Mouse (Mus musculus) heart, adult 11 months (tissue): ENCODE measurements around the gene Mast3.

ENCODE experiments used
- DNase-seq: peaks from one replicate; pipeline ENCODE4 v3.0.0; 2022

Mast3 gene

DNA sequence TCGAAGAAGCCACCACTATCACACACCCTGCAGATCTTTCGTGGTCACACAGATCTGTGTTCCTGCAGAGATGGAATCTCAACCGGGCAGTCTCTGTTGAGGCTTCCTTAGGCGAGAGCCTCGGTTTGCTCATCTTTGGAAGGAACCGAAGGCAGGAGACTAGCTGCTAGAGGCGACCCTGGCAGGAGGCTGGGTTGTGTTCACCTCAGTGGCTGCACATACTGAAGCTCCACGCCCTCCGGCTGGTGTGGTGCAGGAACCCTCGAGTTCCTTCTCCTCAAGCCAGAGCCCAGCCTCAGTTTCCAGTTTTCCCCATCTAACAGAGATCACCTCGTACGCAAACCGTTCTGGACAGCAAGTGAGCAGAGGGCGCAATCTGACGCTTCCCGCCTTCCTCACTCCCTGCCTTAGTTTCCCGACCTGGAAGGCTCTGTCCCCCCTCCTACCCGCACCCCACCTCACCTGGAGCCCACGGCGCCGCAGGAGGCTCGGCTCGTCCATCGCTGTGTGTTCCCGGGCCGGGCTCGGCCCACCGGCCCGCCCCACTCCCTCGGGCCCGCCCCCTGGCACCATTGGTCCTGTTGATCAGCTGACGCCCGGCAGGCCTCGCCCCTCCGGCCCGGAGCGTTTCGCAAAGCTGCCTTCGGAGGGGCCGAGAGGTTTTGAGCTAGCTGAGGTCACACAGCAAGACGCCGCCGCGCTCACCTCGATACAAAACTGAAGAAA, at the start of gene Mast3:
Gene Mast3 (minus strand): TSS at position 574 of the 726 bp plus-strand sequence.
- DNase-seq = peak; percentile 99

GRCm38 (mm10) chr8:70853863-70854262, 49.0 kb upstream of the Mast3 start:
- peak; percentile 93 for DNase-seq

DNA sequence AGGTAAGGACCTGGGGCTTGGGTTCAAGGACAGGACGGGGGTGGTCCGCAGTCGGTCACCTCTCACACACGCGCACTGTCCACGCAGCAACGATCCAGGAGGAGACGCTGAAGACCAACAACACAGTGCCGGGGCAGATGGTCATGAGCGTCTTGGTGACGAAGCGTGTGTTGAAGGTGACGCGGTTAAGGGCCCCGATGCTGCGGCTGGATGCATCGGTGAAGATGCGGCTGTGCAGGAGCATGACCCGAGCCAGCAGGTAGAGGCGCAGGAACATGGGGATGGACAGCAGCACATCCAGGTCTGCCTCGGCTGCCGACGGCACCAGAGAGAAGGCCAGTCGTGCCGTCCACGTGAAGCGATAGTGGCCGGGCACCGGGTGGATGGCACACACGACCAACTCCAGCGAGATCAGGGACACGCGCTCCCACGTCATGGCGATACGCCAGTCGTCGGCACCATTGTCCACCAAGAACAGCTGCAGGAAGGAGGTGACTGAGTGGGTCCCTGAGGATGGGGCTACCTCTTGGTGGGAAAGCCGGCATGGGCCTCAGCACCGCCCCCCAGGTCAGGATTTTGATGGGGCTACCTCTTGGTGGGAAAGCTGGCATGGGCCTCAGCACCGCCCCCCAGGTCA, 47.9 kb upstream of the Mast3 start:
- peak; percentile 93 for DNase-seq

DNA sequence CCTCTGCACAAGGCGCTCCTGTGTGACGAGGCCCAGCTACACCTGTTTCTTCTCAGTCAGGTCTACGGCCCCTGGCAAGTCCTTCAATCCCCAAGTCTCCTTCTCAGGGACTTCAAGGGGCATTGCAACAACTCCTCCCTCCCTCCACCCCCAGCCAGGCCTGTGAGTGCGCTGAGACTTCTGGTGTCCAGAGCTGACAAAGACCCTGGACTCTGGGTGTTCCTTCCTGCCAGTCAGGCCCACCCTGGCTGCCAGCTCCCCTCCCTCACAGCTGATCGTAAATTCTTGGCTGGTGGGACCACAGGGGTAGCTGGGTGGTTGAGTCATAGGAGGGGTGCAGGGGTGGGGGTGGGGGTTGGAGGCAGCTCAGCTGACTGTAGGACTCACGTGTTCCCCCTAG, 47.0 kb upstream of the Mast3 start:
- peak; percentile 91 for DNase-seq

DNA sequence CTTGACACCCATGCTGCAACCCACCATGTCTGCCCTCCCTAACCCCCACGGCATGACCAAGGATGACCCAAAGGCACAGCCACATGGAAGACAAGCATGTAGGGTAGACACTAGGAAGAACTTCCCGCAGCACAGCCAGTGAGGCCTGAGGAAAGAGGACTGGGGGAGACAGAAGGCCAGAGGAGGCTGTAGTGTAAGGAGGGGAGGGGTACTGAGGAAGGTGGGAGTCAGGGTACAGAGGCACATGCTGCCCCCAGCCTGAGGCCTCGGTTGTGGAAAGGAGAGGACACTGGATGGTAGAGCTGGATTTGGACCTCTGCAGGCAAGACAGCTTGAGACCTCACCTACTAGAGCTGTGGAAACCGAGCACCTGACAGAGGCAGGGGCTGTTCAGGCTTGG, 46.1 kb upstream of the Mast3 start:
- peak; percentile 90 for DNase-seq

GRCm38 (mm10) chr8:70850132-70850845, 45.4 kb upstream of the Mast3 start:
- peak; percentile 91 for DNase-seq

- DNase-seq = peak; percentile 98
Observed at GRCm38 (mm10) chr8:70849333-70849990, 44.6 kb upstream of the Mast3 start.

DNA sequence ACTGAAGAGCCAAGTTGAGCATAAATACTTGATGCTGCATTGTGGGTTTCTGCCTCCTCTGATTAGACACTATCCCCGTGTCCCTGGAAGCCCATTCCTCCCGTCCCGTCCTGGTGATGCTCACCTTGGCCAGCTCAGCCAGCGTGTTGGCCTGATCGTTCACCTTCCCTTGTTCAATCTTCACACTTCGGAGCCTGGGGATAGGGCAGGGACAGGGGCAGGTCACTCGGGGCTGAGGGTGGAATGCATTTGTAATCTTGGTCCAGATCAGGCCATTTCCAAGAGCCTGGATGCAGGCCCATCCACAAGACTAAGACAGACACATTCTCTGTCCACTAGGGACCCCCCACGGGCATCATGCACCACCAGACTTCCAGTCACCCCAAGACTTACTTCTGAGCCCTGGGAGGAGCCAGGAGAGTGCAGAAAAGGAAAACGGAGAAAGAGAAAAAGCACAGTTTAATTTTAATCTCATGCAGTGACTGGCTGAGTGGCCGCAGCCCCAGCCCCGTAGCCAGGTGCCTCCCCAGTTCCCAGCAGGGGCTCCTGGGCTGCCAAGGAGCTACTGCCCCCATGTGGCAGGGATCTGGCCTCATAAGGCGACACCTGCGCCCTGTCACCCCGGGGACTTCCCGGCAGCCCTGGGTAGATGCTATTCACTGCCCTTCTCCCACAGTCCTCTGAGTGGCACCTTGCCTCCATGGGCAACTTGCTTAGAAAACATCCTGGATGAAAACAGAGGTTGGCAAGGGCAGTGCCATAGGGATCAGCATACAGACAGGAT, 41.7 kb upstream of the Mast3 start:
- peak; percentile 91 for DNase-seq

DNA sequence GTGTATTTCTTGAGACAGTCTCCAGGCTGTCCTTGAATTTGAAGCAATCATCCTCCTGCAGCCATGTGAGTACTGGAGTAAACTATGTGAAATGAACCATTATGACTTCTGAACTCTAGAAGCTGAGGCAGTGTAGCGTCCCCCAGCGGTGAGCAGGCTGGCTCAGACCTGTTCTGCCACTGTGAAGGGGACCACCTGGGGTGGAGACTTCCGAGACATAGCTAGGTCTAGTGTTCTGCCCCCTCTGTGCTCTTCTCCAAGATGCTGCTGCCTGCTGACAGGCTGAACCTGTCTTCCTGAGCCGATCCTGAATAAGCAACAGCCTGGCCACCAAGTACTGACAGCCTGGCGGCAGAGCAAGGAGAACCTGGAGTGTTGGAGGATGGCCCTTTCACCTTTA, 40.3 kb upstream of the Mast3 start:
- no peak for DNase-seq

DNA sequence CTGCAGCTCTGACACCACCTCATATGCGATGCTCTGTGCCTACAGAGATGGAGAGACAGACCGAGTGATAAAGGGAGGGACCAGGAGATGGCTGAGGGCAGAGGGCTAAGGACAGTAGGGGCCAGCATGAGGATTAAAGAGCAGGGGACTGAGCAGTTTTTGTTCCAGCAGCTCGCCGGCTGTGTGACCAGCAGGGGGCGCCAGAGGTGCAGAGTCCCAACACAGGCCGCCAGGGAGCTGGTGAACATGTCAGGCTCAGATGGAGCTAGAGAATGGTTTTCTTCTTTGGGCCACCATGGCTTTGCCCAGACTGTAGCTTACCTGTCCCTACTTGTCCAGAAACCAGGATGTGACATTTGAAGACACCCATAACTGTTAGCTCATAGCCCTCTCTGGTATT, 39.7 kb upstream of the Mast3 start:
- peak; percentile 97 for DNase-seq

GRCm38 (mm10) chr8:70843941-70844340, 39.1 kb upstream of the Mast3 start:
- peak; percentile 90 for DNase-seq

GRCm38 (mm10) chr8:70843214-70843773, 38.4 kb upstream of the Mast3 start:
- peak; percentile 90 for DNase-seq

DNA sequence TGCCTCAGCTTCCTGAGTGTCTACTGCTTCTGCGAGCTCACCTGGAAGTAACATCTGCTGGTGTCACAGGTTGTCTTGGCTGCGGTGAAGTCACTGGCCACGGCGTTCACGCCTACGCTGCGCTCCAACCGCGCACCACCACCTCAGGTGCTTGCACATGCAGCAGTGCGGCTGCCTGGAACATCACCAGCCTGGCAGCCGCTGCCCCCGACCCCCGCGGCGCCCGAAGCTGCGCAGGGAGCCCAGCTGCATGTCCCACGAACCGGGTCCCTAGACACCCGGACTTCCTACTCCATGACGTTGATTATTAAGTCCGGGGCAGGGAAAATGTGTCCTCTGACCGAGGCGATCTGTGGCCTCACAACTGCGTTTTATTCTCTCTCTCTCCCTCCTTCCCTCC, 37.6 kb upstream of the Mast3 start:
- peak; percentile 92 for DNase-seq

DNA sequence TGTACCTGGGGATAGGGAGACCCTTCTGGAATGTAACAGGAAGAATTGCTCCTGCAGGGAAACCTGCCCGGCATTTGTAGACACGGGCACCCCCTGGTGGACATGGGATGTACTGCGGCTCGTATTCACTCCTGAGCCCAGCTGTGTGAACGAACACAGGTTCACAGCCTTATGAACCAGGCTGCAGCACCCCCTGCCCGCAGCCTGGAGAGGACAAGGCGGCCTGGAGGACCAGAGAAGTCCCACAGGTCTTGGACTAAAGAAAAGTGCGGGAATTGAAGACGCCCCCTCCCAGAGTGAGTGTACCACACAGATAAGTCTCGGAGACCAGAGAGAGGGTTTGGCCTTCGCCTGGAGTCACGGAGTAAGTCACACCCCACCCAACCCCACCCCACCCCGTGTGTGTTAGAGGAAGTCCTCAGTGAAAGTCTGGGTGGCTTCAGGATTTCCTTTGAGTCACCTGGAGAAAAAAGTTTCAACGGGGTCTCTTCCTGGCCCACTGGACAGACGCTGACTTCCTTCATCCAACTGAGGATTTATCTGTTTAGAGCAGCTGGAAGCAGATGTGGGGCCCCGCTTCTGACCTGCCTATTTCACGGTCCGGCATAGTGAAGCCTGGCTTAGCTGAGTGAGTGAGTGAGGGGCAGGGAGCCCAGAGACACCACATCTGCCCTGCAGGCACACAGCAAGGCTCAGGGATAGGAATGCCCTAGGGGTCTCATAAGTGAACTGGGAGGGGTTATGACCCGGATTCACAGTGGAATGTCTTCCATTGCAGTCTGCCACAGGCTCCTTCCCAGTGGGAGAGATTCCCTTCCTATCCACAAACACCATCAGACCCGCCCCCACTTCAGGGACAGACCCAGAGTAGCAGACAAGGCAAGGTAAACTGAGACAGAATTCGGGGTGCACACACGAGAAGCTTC, 36.6 kb upstream of the Mast3 start:
- peak; percentile 98 for DNase-seq

DNA sequence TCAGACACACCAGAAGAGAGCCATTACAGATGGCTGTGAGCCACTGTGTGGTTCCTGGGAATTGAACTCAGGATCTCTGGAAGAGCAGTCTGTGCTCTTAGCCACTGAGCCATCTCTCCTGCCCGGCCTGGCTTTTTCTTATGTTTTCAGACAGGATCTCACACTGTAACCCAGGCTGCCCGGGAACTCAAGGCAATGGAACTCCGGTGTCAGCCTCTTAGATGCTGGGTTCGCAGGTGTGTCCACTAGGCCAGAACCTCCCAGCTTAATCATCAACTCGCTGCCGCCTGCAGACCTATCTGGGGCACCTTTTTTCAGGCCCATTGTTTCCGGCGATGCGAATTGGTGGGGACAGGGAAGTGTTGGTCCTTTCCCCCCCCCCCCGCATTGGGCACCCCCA, 35.7 kb upstream of the Mast3 start:
- peak; percentile 94 for DNase-seq

GRCm38 (mm10) chr8:70839408-70840351, 34.8 kb upstream of the Mast3 start, which contains the start of gene Arrdc2:
Gene Arrdc2, minus strand, starts transcription at chr8:70839720.
- DNase-seq = peak; percentile 100

DNA sequence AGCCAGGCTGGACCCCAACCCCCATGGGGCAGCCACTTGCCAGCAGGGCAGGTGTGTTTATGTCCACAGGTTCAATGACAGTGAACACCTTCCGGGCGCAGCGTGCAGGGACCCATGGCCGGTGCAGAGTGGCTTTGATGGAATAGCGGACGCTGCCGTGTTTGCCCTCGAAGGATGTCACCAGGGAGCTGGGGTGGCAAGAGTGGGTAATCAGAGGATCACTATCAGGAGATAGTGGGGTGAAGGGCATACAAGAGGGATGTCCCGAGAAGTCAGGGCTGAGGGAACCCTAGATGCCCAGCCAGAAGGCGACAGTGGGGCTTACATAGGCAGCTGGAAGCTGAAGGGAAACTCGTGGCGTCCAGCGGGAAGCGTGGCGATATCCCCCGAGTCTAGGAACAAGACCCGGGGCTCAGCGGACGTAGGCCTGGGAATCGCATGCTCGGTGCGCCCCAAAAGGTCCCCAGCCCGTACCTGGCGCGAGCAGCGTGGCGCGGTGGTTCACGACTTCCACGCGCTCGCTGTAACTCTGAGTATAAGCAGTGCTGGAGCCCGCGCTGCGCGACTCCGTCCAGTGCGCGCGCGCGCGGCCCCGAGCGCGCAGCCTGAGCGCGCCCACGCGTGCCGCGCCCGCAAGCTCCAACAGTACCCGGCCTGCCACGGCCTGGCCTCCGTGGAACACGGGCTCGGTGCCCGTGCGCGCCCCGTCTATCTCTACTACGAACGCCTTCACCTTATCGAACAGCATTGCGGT, 34.0 kb upstream of the Mast3 start:
- DNase-seq = peak; percentile 97

GRCm38 (mm10) chr8:70836666-70837065, 31.8 kb upstream of the Mast3 start:
- DNase-seq = no peak

GRCm38 (mm10) chr8:70834071-70834470, 29.2 kb upstream of the Mast3 start:
- no peak for DNase-seq
